Mouse (Mus musculus): Measurements from ENCODE around the gene Hsd11b1.

Gene Hsd11b1

DNA sequence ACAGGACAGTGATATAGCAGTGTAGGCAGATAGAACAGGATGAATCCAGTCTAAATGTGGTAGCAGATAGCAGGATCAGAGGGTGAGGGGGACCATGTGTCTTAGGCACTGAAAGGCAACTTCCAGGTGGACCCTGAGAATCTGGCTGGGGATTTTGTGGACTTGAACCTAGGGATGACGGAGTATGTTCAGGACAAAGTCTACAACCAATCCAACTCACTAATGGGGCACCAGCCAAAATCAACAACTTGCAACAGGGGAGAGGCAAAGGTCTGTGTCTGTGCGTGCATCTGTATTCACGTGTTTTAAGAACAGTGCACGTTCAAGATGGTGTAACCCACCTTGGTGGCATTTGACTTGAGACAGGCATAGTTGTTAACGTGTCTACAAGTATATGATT, 26.0 kb upstream of the Hsd11b1 start:
- TF ChIP-seq GATA4 (IDR thresholded peaks at IDR 0.05; ENCODE audit: insufficient replicate concordance, low read length): no peak

DNA sequence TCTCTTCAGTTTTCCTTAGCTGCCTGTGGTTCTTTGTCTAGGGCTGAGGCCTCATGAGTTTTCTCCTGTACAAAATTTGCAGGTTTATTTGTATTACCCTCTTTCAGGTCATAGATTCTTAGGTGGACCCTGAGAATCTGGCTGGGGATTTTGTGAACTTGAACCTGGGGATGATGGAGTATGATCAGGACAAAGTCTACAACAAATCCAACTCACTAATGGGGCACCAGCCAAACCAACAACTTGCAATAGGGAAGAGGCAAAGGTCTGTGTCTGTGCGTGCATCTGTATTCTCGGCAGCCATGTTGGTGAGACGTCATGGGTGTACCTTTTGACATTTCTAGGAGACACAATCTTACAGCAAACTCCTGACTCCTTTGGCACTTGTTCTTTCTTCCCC, 25.2 kb upstream of the Hsd11b1 start:
- peak; percentile 38; the same call in 1 of the 2 replicates for TF ChIP-seq GATA4 (IDR thresholded peaks at IDR 0.05; ENCODE audit: insufficient replicate concordance, low read length)

DNA sequence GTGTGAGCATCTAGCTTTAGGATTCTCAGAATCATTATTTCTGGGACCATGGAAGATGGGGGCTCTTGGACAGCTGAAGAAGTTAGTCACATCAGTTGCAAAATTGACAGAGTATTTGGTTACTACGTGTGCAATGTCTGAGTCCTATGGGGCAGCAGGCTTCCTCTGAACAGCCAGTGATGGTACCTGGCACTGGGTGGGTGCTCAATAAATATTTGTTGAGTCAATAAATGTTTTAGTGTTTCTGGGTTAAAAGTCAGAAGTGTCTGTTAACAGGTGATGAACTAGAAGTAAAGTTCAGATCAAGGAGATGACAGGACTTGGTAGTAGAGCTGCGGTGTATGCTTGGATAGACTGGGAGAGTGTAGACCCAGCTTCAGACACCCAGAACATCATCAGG, 23.7 kb upstream of the Hsd11b1 start:
- TF ChIP-seq GATA4 (IDR thresholded peaks at IDR 0.05; ENCODE audit: insufficient replicate concordance, low read length): no peak

DNA sequence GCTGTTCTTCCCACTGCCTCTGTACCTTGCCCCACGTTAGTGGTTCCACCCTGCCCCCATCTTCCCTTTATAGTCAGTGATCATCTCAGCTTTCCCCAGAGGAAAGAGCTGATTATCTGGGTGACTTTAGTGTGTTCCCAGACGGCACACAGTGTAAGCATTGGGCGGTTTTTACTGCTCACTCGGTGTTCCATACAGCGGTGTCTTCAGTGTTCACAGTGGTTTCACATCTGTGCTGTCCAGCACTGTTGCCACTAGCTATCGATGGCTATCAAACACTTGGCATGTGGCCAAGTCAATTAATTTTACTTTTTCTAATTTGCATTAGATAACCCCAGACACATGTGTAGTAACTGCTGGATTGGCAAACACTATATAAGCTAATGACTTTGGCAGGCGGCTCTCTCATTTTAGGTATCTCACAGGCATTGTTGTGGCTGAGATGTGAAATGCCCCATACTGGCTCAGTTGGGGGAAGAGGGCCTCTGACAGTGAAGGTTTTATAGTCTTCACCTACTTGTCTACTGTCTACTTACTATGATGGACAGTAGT, 20.4 kb upstream of the Hsd11b1 start:
- no peak for TF ChIP-seq GATA4 (IDR thresholded peaks at IDR 0.05; ENCODE audit: insufficient replicate concordance, low read length)

DNA sequence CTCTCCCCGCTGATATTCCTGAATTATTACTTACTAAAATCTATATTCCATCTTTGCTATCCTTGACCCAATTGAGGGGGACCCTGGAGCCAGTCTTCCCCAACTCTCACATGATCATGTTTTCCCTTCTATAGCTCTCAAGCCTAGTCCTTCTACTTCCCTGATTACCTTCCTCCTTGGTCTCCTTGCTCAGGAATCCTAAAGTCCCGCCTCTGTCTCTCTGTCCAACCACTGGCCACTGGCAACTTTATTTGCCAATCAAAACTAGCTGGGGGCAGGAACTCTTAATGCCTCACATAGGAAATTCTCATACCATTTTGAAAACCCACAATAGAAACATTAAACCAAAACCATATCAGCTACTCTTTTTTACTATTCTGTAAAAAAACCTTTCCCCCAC, 17.5 kb upstream of the Hsd11b1 start:
- TF ChIP-seq GATA4 (IDR thresholded peaks at IDR 0.05; ENCODE audit: insufficient replicate concordance, low read length): no peak

DNA sequence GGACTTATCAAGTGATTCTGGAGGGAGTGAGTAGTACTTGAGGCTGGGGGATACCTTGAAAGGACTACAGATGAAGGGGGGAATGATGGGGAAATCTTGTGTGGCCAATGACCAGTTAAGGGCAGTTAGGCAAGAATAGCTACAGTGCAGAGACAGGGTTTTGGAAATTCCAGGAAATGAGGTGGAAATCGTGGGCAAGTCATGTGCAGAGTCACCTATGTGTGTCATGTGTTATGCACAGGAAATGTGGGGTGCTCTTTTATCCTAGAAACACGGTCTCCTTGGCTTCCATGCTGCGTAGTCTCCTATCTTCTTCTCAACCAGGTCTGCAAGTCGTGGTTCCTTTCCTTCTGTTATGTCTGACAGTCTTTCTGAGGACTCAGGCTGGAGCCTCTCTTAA, 15.6 kb upstream of the Hsd11b1 start:
- no peak for TF ChIP-seq GATA4 (IDR thresholded peaks at IDR 0.05; ENCODE audit: insufficient replicate concordance, low read length)

DNA sequence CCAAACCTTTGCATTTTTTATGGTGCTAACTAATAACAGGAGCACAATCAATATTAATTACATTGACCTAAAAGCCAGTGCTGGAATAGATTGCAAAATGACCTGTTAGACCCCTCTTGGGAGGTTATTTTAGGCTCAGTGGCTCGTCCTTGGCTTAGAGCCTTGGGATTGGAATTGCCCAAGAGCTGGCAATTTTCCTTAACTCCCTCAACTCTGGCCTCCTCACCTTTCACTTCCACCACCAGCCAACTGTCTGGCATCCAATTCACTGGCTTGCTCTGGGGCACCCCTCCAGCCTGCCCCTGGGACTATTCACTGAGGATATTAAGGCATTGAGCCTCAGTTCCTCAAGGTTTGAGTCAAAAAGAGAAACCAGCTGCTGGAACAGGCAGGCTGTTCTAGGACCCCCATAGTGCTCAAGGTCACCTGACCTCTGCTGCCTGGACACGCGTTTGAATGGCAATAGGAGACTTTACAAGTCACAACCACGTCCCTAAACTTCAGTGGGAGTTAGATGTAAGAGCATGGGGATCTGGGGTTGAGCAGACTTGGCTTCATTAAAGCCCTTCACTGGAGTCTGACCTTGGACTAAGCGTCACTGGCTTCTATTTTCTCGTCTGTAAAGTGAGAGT, 14.7 kb upstream of the Hsd11b1 start:
- no peak for TF ChIP-seq GATA4 (IDR thresholded peaks at IDR 0.05; ENCODE audit: insufficient replicate concordance, low read length)

DNA sequence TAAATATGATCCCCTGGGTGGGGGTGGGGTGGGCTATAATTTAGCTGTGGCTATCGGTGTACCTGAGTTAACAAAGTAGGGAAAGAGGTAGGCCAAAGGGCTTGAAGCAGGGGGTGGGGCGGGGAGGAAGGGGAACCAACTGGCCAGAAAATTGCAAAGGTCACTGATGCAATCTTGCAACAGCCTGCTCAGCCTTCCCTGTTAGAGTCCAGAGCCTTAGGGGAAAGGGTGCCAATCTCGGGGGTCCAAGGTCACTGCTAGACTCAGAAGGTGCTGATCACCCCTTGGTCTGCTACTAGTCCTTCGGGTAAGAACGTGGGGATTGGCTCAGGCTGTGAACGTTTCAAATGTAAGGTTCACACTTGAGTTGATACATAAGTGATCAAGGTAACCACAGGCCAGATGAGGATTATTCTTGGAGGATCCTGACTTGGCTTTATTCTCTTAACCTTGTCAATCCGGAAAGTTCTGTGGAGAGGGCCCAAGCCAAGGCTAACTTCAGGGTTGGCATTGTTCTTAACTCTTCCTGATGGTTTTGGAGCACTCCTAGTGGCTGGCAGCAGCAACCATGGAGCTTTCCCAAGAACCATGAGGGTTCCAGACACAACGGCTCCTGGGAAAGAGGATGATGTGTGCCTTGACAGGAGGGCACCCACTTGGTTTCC, 10.7 kb upstream of the Hsd11b1 start:
- no peak for TF ChIP-seq GATA4 (IDR thresholded peaks at IDR 0.05; ENCODE audit: insufficient replicate concordance, low read length)

DNA sequence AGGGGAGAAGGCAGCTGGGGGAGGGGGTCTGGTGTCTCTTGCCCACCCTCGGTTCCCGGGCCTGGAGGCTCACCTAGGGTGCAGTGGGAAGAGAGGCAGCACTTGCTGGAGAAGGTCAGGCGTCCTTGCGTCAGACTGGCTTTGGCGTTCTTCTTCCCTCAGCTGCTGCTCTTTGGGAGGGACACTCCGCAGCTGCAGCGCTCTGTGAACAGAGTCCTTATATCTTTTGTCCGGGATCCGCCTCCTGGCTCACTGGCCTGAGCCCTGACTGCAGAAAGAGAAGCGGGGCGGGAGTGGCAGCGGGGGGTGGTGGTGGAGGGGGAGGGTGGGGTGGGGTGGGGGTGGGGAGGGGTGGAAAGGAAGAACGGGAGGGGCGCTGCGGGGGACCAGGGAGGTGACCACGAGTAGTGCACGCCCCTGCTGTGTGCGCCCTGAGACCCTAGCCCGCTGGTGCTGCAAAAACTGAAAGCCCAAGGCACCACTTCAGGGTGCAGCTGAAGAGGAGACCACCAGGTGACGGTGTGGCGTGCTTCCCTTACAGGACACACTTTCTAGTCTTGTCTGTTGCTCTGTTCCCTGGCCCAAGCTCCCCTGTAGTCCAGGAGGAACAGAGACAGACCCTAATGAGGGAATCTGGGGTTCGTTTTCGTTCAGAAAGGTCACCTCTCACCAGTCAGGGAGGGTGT, 9.2 kb upstream of the Hsd11b1 start, which contains the start of gene G0s2:
Gene G0s2 (minus strand): TSS at position 302 of the 686 bp plus-strand sequence.
- TF ChIP-seq GATA4 (IDR thresholded peaks at IDR 0.05; ENCODE audit: insufficient replicate concordance, low read length): no peak

DNA sequence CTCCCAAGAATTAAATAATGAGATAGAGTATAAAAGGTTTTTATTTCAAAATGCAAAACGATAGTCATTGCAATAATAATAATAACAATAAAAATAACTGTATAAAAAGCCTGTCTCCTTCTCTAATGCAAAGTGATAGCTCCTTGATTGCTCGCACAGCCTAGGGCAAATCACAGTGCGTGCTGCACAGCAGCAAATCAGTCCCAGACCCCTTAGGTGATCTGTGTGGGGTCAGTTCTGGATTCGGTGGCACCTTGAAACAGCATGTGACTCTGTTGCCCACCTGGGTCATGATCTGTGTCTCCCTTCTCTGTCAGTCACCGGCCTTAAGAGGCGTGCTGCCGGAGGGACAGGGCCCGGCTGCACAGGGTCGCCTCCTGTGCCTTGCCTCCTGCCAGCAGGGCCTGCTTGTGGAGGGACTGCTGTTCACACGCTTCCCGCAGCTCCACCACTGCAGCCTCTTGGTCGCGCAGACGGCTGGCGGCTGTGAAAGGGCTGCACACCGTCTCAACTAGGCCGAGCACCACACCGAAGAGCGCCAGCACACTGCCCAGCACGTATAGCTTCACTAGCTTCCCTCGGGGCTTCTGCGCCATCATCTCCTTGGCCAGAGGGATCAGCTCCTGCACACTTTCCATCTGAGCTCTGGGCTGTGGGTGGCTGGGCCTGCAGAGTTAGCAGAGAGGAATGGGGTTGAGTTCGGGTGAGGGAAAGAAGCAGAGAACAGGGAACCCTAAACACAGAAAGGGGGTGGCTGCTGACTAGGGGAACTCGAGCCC, 8.5 kb upstream of the Hsd11b1 start:
- no peak for TF ChIP-seq GATA4 (IDR thresholded peaks at IDR 0.05; ENCODE audit: insufficient replicate concordance, low read length)

DNA sequence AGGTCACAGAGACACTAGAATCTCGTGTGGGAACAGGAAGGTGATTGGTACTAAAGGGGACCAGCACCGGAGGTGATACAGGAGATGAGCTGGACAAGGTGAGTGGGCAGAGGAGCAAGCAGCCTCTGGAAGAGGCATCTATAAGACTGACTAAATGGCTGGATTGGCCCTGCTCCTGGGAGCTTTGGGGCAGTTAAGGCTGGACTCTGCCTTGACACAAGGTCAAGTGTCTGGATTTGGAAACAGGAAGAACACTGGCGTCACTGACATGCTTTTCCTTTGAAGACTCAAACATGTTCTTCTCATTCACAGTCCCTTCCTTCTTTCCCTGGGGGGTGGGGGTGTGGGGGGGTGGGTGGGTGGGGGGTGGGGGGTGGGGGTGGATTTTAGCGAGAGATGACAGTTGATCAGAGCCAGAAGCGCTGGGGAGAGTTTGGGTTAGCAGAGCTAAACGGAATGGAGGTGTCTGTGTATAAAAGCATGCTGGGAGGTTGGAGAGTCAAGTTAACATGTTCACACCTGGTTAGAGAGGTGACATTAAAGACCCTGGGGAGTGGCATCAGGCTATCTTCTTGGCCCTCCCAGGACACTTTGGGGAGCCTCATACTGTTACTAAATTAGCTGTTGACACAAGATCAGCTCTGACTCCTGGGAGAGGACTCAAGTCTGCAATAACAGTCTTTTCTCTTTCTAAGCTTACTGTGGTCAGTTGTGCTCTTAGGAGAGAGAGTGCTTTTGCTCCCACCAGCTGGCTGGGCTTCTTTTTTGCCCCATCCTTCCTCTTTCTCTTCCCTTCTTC, 7.3 kb upstream of the Hsd11b1 start:
- no peak for TF ChIP-seq GATA4 (IDR thresholded peaks at IDR 0.05; ENCODE audit: insufficient replicate concordance, low read length)

DNA sequence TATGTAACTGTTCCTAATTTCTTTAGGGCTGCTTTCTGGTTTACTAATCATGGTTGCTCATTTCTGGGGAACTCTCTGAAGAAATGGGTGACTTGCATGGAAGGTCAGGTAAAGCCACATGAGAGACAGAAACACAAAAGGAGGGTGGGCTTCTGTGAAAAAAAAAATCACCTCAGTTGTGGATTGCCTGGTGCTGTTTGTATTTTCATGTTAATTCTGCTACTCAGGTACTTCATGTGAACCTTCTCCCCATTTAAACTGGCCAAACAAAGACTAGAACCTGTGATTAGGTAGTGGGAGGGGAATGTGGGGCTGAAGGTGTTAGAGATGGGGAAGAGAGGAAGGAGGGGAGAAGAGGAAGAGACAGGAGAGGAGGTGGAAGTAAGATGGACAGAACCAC, 1.9 kb upstream of the Hsd11b1 start:
- no peak for TF ChIP-seq GATA4 (IDR thresholded peaks at IDR 0.05; ENCODE audit: insufficient replicate concordance, low read length)

DNA sequence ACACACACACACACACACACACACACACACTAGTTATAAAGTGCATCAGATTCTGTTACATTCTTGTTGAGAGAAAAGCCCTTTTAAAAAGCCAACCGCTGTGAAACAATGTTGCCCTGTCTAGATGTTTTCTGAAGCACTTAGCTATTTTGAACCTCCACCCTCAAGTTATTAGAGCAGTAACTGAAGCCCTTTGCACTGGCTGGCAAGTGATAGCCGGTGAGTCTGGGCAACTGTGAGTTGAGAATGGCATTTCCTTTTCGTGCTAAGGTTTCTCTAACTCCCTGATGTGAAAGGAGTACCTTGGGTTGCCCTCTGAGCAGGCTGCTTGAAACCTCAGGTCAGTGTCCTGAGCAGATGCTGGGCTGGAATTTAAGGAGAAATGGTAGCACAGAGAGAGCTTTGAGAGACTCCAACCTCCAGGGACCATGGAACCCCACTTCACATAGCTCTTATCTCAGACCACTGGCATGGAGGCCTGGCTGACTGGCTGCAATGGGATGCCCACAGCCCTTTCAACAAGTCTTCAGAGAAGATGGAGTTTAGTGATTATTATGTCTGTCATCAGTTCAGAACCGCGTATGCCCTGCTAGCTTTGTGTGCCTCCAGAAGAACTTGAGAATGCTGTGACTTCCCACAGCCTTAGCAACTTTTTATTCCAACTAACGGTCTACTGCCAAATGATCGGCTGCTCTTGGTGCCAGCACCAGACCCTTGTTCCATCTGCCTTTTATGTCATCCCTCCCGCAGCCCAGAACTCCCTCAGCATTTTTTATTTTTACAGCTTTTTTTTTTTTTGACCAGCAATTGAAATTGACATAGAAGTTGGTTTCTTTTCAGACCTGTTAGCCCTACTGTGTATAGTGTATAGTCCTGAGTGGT, 608 bp downstream of the Hsd11b1 start:
- TF ChIP-seq GATA4 (IDR thresholded peaks at IDR 0.05; ENCODE audit: insufficient replicate concordance, low read length): no peak

Measured in liver, adult (tissue).